Mouse (Mus musculus) left cerebral cortex, postnatal 10 days (tissue): ENCODE measurements around the gene Rab3gap1. TPM values are rescaled to one million over a fixed set of nuclear protein-coding genes. Genes with fewer than 3 reads are reported as not detected.
A peak's percentile ranks its signal among the peaks of the same experiment; 100 is the strongest.

Experiments used
- DNase-seq, 2 experiments: peaks; one replicate each; pipeline ENCODE4 v3.0.0; 2021 to 2022; ENCODE audit warnings: low spot score in 2 of 2, mixed read lengths in 1 of 2; ENCODE audit errors: extremely low spot score in 1 of 2
- intact Hi-C: fragments of 180-260 bp; cut with DNase I; formaldehyde crosslinking; loops from one replicate; pipeline ENCODE4 v1.15.1; 2025
- total RNA-seq, 2 experiments: library from RNA; stranded (reverse); gene quantifications; 2 replicates each; pipeline ENCODE4 v1.2.3; 2021

The Rab3gap1 gene
- total RNA-seq, 2 experiments from 2014 or later = 47.3 to 49.8 TPM

DNA sequence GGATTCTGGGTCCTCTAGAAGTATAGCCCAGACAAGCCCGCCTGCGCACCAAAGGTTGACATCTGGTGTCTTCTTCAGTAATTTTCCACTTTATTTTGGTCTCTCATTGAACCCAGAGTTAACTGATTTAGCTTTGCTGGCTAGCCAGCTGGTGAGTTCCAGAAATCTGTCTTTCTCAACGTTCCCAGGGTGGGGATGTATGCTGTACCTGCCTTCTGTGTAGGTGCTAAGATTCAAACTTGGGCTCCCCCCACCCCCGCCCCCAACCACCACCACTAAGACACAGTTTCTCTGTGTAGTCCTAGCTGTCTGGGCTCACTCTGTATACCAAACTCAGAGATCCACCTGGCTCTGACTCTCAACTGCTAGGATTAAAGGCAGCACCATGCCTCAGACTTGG is 105.5 kb downstream of the Rab3gap1 start:
- no peak for DNase-seq
- intact Hi-C loops = no loop called here

DNA sequence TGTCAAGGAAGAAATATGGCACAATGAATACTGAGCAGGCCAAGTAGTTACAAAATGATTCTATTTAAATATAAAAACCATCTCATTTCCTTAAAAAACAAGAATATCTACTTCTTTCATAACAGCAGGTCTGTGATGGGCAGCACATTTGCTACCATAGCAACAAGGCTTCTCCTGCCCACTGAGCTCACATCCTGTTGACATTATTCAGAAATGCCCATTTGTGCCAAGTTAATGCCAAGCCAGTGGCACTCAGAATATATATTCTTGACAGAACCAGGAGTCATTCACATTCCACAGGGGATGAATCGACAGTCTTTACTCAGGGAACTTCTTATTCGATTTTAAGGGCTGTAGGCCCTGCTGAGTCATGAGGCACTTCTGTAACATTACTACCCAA is 107.1 kb downstream of the Rab3gap1 start:
- intact Hi-C loops = no loop called here
- no peak for DNase-seq

DNA sequence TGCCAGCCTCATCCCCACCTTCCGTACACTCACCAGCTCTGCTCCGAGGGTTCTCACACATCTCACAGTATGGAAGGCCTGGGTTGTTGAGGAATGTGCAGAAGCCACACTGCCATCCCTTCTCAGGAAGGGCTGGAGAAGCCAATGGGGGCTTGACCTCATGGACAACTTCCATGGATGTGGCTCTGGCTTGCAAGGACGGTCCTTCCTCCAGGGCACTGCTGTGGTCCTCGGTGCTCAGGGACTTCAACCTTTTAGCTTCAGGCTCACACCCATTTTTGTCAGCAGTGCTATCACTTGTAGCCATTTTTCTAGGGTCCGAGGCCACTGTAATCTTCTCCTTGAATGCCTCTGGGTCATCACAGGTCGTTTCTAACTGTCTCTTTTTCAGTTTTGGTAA is 107.5 kb downstream of the Rab3gap1 start:
- intact Hi-C loops = no loop called here

DNA sequence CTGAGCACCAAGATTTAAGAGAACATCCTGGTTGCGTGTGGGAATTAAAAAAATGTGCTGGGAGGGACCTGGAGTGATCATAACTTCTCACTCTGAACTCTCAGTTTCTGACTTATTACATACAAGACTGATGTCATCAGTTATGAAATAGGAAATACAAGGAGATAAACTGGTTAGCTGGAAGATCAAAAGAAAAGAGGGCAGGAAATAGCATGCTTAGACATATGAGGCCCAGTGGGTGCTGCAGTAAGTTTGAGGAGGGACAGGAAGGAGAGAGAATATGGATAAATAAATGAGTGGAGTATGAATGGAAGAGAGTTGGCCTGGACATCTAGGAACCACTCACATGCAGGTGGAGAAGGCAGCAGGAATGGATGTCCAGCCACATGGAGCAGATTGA is 109.6 kb downstream of the Rab3gap1 start:
- no peak for DNase-seq
- intact Hi-C loops = no loop called here

More for the DNA sequence above, 107.5 kb downstream of the Rab3gap1 start:
- no peak for DNase-seq

DNA sequence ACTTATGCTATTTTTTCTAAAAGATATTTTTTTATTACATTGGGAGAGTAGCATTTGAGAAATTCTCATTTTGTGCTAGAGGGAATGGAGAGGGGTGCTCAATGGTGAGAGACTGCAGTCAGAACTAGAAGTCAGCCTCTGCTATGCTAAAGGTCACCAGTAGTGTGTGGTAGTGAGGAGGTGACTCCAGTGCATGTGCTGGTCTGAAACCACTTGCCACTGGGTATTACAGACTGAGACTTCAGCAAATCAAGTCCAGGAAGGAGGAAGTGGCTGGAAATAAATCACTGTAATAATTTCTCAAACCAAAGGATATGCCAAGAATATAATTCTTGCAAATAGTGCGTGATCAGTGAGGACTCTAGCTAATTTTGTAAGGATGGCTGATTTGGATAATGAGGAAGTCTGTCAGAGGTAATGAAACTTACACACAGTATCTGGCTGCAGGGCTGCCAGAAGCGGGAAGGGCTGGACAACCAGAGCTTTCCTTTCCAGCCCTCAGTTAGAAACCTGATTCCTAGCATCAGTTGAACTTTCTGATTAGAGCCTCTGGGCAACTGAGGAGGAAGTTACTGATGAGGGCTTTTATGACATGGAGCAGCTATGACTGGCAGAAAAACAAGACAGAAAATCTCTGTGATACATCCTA is 112.5 kb downstream of the Rab3gap1 start:
- intact Hi-C loops = no loop called here
- no peak for DNase-seq

DNA sequence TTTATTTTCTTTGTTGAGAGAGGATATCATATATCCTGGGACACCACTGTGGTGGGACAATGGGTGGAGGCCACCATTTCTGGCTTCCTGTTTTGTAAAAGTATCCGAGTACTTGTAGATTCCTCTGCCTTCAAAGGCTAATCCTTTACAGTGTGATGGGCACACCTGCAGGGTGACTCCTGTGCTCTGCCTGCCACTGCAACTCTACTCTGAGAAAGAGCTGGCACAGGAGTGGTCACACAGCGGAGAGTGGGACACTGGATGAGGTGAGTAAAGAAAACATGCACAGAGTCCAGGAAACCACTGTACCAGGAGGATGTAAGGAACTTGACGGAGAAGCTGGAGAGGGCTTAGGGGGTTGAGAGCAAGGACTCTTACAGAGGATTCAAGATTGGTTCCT is 113.7 kb downstream of the Rab3gap1 start:
- intact Hi-C loops = no loop called here
- DNase-seq = no peak

DNA sequence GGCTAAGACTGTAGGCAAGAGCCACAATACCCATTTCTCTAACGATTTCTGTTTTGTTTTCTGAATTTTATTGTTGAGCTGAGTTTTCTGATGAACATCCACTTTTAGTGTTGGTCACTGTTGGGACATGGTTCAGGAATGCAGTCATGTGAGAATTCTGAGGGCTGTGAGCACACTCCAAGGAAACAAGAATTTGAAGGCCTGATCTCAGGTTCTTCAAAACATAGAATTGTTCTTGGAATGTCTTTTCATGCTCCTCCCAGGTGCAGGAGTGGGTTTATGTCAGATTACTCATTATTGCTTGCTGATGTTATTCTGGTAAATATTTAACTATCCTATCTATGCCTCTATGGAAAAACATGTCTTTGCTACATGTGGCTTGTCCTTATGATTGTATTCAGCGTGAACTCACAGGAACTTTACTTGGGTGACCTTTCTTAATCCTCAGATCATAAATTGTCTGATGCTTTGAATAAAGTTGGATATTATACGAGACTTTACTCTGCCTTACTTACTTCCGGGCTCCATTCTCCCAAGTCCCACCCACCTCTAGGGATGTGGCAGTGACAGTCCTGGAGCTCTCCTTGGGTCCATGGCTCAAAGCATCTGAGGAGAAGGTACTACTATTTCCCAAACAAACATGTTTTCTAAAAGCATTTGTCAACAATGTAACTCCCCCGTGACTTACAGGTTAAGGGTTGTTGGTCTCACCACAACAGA is 114.9 kb downstream of the Rab3gap1 start:
- no peak for DNase-seq
- intact Hi-C loops = no loop called here

DNA sequence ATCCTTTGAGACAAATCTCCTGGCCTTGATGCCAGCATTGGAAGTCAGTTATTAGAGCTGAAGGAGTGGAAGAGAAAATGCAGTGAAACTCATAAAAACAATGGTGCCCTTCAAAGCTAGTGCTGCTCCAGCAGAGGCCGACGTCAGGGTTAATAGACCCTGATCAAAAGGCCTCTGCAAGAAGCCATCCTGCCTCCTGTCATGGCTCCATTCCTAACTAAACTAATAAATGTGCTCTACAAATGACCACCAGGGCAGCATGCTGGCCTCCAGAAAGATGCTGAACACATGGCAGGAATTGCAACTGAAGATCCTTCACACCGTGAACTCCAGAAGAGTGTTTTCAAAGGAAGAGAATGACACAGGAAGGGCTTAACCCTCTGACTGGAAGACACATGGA is 116.8 kb downstream of the Rab3gap1 start:
- intact Hi-C loops = no loop called here
- no peak for DNase-seq

DNA sequence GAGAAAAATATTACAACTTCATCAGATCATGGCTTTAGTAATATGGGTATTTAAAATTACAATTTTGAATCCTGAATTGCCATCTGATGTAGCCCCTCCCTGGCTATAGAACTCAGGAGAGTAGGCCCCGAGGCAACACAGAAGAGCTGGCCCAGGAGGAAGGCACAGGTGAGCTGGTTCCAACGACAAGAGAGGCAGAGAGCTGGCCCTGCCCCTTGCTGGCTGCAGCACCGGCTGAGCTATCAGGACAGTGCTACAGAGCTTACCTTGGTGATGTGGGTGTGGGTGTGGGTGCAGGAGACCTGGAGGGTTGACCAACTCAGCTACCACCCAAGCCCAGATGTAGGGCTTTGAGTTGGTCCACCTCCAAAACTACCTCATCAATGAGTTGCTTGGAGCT is 119.7 kb downstream of the Rab3gap1 start:
- intact Hi-C loops = no loop called here
- no peak for DNase-seq

DNA sequence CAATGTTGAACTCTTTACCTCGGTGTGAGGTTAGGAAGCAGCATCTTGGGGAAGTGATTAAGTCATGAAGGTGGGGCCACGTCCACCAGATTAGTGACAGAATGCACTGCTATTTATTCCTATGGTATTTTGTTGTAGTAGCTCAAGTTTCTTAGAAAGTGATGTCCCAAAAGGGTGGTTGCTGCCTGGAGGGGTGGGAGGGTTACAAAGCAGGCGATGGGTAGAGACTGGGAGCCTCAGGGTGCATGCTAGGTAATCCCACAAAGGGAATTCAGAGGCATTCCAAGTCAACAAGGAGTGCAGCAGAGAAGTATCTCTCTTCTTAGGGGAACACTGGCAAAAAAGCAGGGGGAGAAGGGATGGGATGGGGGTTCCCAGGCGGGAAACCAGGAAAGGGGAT is 120.8 kb downstream of the Rab3gap1 start:
- no peak for DNase-seq
- intact Hi-C loops = no loop called here

DNA sequence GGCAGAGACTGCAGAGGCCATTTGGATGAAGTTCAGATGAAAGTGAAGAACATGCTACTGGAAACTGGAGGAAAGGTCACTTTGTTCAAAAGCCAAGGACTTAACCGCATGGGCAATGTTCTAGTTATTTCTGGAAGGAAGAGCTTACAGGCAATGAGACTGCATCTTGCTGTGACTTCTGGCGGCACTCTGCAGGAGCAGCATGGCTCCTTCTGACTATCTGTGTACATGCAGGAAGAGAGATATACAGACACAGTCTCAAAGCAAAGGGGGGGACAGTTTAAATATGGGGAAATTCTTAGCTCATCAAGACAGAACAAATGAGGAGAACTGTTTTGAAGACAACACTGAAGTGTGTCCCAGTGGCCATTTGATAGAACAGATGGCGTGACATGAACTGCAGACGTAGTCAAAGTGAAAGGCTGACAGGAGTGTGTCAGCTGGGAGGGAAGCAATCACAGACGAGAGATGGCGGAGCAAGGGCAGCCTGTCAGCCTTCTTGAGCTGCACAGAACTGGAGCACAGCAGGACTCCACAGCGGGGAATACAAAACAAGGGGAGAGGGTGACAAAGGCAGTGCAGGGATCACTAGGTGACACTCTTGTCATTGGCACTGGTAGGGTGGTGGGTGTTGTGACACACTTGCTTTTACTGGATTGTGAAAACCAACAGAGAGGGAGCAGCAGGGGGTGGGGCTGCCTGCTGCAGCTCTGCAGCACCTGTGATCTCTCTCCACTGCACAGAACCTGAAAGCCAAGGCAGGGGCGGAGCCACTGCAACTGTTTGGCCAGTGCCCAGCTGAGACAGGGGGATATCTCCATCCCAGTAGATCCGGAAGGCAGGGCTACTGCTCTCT is 121.5 kb downstream of the Rab3gap1 start:
- DNase-seq = peak in 1 of 2 experiments; percentile 53
- intact Hi-C loops = no loop called here

Other genes starting within 250 kb of the Rab3gap1 start
- gene Tmem163, start 189.2 kb upstream of the Rab3gap1 start, total RNA-seq = 10 to 100 TPM; 38.7 to 48.1 TPM
- under 1 TPM in 1 of 2 experiments, not detected in 1; 0.26 TPM for gene Acmsd, start 139.4 kb upstream of the Rab3gap1 start, total RNA-seq
- gene Ccnt2, start 94.6 kb upstream of the Rab3gap1 start, total RNA-seq = 10 to 100 TPM; 43.6 to 51.7 TPM
- gene Map3k19, start 13.7 kb upstream of the Rab3gap1 start, total RNA-seq = 1 to 10 TPM; 4.0 to 4.2 TPM
- gene Zranb3, start 234.3 kb downstream of the Rab3gap1 start, total RNA-seq = 1 to 10 TPM; 8.7 to 9.8 TPM
- gene R3hdm1, start 234.5 kb downstream of the Rab3gap1 start, total RNA-seq = 100 to 1,000 TPM; 327 to 329 TPM